Mouse (Mus musculus) lung, adult 2 months (tissue): ENCODE data around the gene Max. TPM values are rescaled to one million over a fixed set of nuclear protein-coding genes. Genes with fewer than 3 reads are reported as not detected.

Experiments used
- DNase-seq: peaks from one replicate; pipeline ENCODE4 v3.0.0; 2022
- H3K4me1 ChIP-seq: fragments of 200-500 bp; 2 replicates; pipeline ENCODE4 v1.6.1; 2011; ENCODE audit warnings: low read length; ENCODE audit not compliant: control insufficient read depth, insufficient read depth
- H3K4me3 ChIP-seq: fragments of 200-500 bp; replicated peaks from 2 replicates; pipeline ENCODE3; 2011; ENCODE audit warnings: low read depth, mild to moderate bottlenecking, control low read depth, low read length; ENCODE audit errors: extremely low read depth
- CTCF ChIP-seq: fragments of 200-500 bp; IDR thresholded peaks from 2 replicates; pipeline ENCODE4 v1.5.1; 2011; ENCODE audit warnings: mild to moderate bottlenecking, low read length, control low read depth; ENCODE audit not compliant: insufficient read depth
- POLR2A ChIP-seq: fragments of 200-500 bp; IDR thresholded peaks from 2 replicates; pipeline ENCODE4 v1.6.1; 2011; ENCODE audit warnings: low read depth, mild to moderate bottlenecking, control low read depth, low read length, borderline replicate concordance; ENCODE audit errors: extremely low read depth
- WGBS: fragments of 180-500 bp; shearing (Covaris S2); methylation state at CpG from one replicate; pipeline ENCODE4 v1.1.7; 2018; 5-methylcytosine and 5-hydroxymethylcytosine counted together
- polyA plus RNA-seq: library from polyadenylated mRNA; depleted of rRNA; stranded (reverse); fragments of >200 nt; gene quantifications from 2 replicates; pipeline ENCODE4 v1.2.3, GENCODE M21; 2012

Max gene
- polyA plus RNA-seq, 1 experiment = 37.7 TPM

- no peaks in the 10 kb centered on the region for H3K4me1 ChIP-seq
- no peak overlapping the region for H3K4me3 ChIP-seq
- DNase-seq = no peak
- 76% methylated on average over 5 of the region's 5 CpGs for WGBS
- TF ChIP-seq CTCF (no peak), POLR2A (no peak)
These were observed 52.8 kb downstream of the Max start for GRCm38 (mm10) chr12:76909218-76909617.

GRCm38 (mm10) chr12:76906278-76906677 lies 55.7 kb downstream of the Max start:
- no peak for DNase-seq
- Histone ChIP-seq H3K4me3 (no peak overlapping the region), H3K4me1 (no peaks in the 10 kb centered on the region)
- WGBS = 100% methylated on average over 1 of the region's 1 CpGs
- TF ChIP-seq CTCF = no peak
- TF ChIP-seq POLR2A = no peak

- TF ChIP-seq POLR2A (no peak), CTCF (no peak)
- no peak for DNase-seq
- Histone ChIP-seq H3K4me3 (no peak overlapping the region), H3K4me1 (no peaks in the 10 kb centered on the region)
- 88% methylated on average over 3 of the region's 3 CpGs for WGBS
These were observed 60.3 kb downstream of the Max start for GRCm38 (mm10) chr12:76901508-76902294.

- no peak for DNase-seq
- H3K4me3 ChIP-seq = no peak overlapping the region
- TF ChIP-seq CTCF (no peak), POLR2A (no peak)
- WGBS = 90% methylated on average over 10 of the region's 10 CpGs
- no peaks in the 10 kb centered on the region for H3K4me1 ChIP-seq
These were observed 62.6 kb downstream of the Max start for GRCm38 (mm10) chr12:76899261-76899975.

- Histone ChIP-seq H3K4me3 (no peak overlapping the region), H3K4me1 (no peaks in the 10 kb centered on the region)
- no peak for DNase-seq
- TF ChIP-seq CTCF (no peak), POLR2A (no peak)
These were observed 63.9 kb downstream of the Max start for GRCm38 (mm10) chr12:76898141-76898540.

GRCm38 (mm10) chr12:76897006-76897405 lies 65.0 kb downstream of the Max start:
- no peak for DNase-seq
- WGBS = 85% methylated on average over 10 of the region's 10 CpGs
- no peaks in the 10 kb centered on the region for H3K4me1 ChIP-seq
- H3K4me3 ChIP-seq = no peak overlapping the region
- TF ChIP-seq CTCF (no peak), POLR2A (no peak)

- no peak for DNase-seq
- WGBS = 87% methylated on average over 4 of the region's 4 CpGs
- TF ChIP-seq CTCF (no peak), POLR2A (no peak)
- Histone ChIP-seq H3K4me1 (no peaks in the 10 kb centered on the region), H3K4me3 (no peak overlapping the region)
These were observed 65.4 kb downstream of the Max start for GRCm38 (mm10) chr12:76896566-76896965.

GRCm38 (mm10) chr12:76895777-76896176 lies 66.2 kb downstream of the Max start:
- Histone ChIP-seq H3K4me3 (no peak overlapping the region), H3K4me1 (no peaks in the 10 kb centered on the region)
- 59% methylated on average over 7 of the region's 7 CpGs for WGBS
- no peak for DNase-seq
- TF ChIP-seq POLR2A (no peak), CTCF (no peak)

GRCm38 (mm10) chr12:76894792-76895559 lies 67.0 kb downstream of the Max start:
- WGBS = 84% methylated on average over 10 of the region's 10 CpGs
- no peaks in the 10 kb centered on the region for H3K4me1 ChIP-seq

More at GRCm38 (mm10) chr12:76894792-76895559, 67.0 kb downstream of the Max start:
- TF ChIP-seq CTCF (no peak), POLR2A (no peak)
- no peak overlapping the region for H3K4me3 ChIP-seq
- DNase-seq = no peak
